Mouse (Mus musculus): ENCODE measurements around the gene Elobl. TPM values are rescaled to one million over a fixed set of nuclear protein-coding genes. Genes with fewer than 3 reads are reported as not detected.

Elobl gene
- total RNA-seq, 2 experiments from 2014 or later, result not detected

DNA sequence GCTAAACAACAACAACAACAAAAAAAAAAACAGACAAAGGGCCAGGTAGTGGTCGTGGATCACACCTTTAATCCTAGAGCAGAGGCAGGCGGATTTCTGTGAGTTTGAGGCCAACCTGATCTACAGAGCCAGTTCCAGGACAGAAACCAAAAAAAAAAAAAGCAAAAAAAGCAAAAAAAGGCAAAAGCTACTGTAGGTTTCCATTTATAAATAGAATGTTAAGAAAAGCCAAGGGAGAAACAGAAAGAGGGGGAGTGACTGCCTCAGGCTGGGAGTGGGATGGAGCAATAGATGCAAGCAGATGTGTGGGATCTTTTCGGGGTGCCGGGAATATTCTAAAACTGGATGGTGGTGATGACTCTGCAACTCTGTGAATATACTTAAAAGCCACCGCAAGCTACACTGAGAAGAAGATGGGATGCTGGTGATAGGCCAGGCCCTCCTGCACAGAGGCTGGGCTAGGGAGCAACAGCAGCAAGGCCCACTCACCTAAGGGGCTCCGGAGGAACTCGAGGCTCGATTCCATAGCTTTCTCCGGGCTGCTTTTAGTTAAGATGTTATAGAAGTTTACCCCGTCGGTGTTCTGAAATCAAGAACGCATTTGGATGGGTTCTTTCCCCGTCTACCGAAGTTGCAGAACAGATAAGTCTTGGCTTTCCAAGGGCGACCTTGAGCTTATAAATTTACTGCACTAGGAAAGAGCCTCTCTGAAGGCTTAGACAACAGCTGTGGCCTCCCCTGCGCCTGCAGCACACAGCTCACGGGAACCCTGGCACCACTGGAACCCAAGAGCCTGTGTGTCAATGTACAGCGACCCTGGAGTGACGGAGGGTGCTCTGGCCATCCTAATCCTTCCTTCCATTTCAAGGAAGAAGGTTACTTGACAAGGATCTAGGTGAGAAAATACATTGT is 32.4 kb downstream of the Elobl start:
- no peak for DNase-seq

DNA sequence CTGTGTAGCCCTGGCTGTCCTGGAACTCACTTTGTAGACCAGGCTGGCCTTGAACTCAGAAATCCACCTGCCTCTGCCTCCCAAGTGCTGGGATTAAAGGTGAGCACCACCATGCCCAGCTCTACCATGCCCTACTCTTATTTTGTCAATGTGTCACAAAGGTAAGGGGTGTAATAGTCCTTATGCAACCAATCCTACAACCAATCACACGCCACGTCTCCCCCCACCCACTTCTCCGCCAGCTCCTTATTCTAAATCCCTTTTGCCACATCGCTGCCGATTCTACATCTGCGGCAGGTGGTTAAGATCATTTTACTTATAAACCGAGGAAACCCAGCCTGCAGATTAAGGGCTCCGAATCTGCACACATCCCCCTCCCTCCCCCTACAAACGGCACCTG is 33.7 kb downstream of the Elobl start:
- no peak for DNase-seq

DNA sequence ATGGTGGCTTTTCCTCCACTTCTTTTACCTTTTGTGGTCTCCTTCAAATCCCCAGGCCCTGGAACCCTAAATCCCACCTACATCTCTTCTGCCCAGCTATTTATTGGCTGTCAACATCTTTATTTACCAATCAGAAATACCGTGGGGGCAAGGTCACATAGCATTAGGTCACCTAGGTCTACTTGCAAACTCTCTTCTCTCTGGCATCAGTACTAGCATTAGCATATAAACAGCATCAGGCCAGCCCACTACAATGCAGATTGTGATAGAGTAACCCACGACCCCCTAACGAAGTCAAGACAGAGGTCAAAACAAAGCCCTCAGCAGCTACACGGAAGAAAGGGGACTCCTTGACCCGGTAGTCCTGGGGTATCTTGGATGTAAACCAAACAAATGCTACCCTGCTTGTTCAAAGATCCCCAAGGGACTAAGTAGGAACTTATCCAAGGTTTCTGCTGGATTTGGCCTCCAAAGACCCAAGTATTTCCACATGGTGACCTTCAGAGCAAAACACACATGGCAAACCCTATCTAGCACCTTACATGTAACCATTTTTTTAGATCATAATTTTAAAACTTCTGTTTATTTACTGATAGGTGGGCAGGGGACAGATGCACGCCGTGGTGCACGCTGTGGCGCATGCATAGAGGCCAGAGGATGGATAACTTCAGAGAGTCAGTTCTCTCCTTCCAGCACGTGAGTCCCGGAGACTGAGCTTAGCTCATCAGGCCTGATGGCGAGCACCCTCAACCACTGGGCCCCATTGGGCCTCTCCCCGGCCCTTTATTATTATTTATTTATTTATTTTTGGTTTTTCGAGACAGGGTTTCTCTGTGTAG is 34.8 kb downstream of the Elobl start:
- no peak for DNase-seq

DNA sequence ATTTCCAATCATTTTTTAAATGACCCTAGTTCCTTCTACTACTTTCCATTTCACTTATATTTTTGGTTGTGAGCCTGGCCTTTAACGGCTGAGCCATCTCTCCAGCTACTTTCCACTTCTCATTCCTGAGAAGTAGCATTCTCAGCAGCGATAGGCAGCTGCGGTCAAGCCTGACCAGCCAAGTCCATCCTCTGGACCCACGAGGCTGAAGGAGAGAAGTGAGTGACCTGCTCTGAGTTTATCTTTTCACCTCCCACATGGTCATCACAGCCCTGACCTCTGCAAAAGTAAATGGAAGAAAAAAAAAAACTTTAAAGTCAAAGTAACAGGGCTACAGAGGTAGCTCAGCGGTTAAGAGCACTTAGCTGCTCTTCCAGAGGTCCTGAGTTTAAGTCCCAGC is 40.2 kb downstream of the Elobl start:
- DNase-seq, result no peak

Other genes starting within 250 kb of the Elobl start
- 100 to 1,000 TPM; 105 to 113 TPM for gene Msi2, start 248.4 kb downstream of the Elobl start, total RNA-seq (2021)
- 10 to 100 TPM; 38.1 to 40.0 TPM for gene Akap1, start 102.3 kb downstream of the Elobl start, total RNA-seq (2021)
- gene Scpep1, start 11.5 kb downstream of the Elobl start, total RNA-seq (2021), result 10 to 100 TPM; 12.9 to 13.1 TPM
- 10 to 100 TPM; 17.5 to 19.4 TPM for gene Coil, start 3.3 kb upstream of the Elobl start, total RNA-seq (2021)
- gene Trim25, start 32.4 kb upstream of the Elobl start, total RNA-seq (2021), result 1 to 10 TPM; 3.4 to 4.5 TPM
- 10 to 100 TPM; 44.1 to 44.9 TPM for gene Dgke, start 99.9 kb upstream of the Elobl start, total RNA-seq (2021)
- not detected for gene Gm525, start 106.9 kb upstream of the Elobl start, total RNA-seq (2021)

Measured in layer of hippocampus, postnatal 36 days (tissue).